Mouse (Mus musculus): ENCODE data around the gene Supt5.

Gene Supt5

DNA sequence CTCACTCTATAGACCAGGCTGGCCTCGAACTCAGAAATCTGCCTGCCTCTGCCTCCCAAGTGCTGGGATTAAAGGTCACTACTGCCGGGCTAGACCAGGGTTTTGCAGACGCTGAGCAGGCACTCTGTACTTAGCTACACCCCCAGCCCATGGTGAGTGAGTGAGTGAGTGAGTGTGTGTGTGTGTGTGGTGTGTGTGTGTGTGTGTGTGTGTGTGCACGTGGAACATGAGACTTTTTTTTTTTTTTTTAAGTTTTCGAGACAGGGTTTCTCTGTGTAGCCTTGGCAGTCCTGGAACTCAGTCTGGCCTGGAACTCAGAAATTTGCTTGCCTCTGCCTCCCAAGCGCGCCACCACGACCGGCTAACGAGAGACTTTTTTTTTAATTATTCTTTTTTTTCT is 36.1 kb upstream of the Supt5 start:
- DNase-seq = no peak

- DNase-seq = no peak
Measured at GRCm38 (mm10) chr7:28373891-28374495, 35.4 kb upstream of the Supt5 start.

GRCm38 (mm10) chr7:28373131-28373581 is 34.6 kb upstream of the Supt5 start:
- peak; percentile 85 for DNase-seq

DNA sequence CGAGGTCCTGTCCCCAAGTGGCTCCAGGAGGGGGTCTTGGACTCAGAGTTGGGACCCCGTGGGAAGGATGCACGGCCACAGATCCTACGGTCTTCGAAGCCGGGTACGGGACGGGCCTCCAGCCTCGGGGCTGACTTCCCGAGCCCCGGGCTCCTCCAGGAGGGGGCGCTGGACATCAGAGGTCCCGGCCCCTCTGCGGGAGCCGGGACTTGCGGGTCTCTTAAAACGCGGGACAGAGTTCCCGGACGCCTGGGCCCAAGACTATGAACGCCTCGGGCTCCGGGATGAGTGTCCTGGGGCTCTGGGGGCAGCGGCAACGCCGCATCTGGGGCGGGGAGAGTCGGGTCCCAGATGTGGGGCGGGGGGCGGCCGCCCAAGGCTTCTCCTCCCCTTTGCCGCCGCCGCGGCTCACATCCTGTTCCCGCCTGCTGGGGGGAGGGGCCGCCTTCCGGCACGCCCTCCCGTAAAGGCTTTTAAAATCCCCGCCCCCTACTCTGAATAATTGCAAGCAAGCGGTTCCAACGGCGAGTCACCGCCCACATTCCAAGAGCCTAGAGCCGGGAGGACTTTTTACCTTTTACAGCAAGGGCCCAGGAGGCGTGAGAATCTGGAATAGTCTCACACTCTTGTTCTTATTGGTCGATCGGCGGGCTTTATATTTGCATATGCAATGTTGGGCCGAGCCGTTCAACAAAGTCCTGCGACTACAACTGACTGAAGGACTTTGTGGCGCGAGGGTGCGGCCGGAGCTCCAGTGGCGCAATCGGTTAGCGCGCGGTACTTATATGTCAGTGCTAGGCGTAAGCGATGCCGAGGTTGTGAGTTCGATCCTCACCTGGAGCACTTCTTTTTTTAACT is 33.9 kb upstream of the Supt5 start, which contains the start of gene Plekhg2:
Gene Plekhg2 (minus strand): TSS at position 349 of the 858 bp plus-strand sequence.
- DNase-seq = peak; percentile 97

DNA sequence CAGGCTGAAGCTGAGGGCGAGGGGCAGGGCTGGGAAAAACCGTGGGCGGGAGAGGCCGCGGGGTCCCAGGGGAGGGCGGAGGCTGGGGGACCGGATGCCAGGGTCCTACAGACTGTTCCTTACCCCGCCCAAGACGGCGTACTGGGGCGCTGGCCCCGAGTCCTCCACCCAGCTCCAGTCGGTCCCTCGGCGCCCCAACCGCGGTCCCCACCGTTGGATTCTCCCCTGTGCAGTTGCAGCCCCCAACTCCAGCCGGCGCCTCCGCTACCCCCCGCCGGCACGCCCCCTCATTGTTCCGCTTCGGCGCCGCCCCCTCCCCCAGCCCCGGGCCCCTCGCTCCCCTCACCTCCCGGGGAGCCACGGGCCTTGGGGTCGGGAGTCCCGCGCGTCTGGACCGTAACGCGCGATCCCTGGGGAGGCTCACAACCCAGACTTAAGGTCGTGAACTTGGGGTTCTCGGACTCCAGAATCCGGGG is 33.0 kb upstream of the Supt5 start:
- no peak for DNase-seq

GRCm38 (mm10) chr7:28370977-28371513 is 32.5 kb upstream of the Supt5 start:
- DNase-seq = no peak

DNA sequence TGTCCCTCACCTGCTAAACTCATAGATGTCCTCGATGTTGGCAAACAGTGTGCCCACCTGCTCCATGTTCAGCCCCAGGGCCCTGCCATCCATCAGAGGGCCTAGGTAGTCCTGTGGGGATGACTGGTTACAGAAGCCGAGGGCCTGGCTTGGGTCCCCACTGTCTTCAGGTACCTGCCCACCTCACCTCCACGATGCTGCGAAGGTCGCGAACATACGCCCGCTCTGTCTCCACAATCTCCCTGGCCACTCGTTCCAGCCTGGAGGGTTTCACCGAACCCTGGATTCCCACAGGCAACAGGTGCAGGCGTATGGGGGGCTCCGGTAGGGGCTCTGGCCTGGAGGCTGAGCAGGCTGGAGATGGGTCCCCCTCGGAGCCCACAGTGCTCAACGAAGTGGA is 31.5 kb upstream of the Supt5 start:
- no peak for DNase-seq

GRCm38 (mm10) chr7:28368276-28368920 is 29.9 kb upstream of the Supt5 start:
- no peak for DNase-seq

DNA sequence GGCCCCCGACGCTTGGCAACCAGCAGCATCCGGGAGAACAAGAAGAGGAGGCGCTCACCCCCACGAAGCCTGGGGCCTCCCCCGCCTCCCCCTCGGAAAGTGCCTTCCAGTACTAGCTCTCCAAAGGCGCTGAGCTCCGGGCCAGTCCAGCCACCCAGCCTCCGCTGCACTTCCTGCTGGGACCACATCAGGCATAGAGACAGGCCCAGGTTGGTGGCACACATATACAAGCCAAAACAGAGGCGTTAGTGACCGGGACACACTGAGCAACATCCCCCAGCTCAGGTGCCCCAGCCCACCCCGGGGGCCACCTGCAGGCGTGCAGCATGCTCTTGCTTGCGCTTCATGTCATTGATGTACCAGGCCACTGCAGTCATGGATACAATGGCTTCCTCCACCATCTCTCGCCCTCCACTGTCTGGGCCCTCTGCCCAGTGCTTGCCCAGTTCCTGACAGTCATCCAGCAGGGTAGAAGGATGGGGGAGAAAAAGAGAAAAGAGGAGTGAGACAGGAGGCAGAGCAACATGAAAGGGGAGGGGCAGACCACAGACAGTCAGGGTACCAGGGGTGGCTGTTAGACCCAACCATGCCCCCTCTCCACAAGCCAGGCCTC is 29.2 kb upstream of the Supt5 start:
- DNase-seq = no peak

- no peak for DNase-seq
Measured at GRCm38 (mm10) chr7:28362441-28363060, 24.0 kb upstream of the Supt5 start.

DNA sequence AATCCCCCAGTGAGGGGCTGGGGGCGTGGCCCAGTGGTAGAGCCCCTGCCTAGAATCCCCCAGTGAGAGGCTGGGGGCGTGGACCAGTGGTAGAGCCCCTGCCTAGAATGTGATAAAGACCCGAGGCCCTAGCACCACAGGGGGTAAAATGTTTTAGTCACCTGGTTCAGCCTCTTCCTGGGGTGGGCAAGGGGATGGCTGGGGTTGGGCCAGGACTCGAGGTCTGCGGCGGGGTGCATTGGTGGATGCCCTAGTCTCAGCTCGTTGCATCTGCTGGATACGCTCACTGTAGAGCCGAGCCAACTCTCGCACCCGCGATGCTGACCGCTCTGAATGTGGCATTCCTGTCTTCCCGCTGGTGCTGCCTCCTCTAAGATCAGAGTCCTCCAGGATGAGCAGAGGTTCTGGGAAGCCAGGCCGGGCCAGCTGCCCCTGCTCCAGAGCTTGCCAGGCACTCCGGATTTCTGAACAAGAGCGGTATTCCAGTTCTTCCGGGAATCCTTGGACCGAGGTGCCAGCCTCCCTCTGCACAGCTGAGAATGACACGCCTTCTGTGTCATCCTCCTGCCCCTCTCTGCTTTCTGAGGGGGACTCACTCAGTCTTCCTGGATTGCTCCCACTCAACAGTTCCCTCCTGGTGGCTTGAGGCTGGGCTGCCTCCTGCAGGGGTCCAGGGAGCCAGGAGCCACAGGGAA is 23.2 kb upstream of the Supt5 start:
- DNase-seq = no peak

DNA sequence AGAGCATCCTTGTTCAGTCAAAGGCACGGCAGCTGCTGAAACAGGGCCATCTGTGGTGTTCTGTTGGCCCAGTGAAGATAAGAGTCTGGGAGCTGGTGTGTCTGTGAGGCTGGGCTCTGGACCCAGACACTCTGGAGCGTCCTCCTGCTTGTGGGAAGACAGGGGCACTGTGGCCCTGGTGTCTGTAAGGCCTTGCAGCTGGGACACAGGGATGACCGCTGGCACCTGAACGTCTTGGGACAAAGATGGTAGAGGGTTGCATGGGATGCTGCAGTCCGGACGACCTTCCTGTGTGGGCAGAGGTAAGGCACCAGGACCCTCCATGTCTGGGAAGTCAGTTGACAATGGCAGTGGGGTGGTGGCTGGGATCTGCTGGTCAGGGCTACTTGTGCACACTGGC is 21.7 kb upstream of the Supt5 start:
- no peak for DNase-seq

DNA sequence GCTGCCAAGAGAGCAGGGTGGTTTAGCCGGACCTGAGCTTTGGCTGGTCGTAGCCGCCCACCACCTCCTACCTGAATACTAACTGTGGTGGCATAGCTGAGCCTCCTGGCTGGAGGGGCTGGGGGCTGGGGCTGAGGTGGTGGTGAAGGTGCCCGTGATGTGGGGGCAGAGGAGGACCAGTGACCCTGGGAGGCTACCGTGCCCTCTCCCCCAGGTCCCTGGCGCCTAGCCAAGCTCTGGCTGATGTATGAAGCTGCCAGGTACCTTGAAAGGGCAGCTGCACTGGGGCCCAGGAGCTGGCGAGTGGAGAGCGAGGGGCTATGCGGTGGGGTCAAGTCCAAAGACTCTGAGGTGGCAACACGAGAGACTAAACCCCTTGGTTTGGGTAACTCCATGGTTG is 21.3 kb upstream of the Supt5 start:
- DNase-seq = no peak

DNA sequence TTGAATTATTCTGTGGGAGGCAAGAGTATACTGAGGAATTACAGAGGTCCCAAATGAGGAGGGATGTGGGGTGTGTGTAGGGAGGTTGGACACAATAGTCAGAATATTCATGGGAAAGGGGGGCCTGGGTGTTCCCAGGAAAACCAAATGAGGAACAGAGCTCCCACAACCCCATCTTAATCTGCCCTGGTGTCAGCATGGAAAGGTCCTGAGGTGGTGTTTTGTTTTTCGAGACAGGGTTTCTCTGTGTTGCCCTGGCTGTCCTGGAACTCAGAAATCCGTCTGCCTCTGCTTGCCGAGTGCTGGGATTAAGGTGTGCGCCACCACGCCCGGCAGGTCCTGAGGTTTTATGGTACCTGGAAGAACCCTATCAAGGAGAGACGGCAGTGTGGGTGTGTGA is 19.9 kb upstream of the Supt5 start:
- DNase-seq = no peak

DNA sequence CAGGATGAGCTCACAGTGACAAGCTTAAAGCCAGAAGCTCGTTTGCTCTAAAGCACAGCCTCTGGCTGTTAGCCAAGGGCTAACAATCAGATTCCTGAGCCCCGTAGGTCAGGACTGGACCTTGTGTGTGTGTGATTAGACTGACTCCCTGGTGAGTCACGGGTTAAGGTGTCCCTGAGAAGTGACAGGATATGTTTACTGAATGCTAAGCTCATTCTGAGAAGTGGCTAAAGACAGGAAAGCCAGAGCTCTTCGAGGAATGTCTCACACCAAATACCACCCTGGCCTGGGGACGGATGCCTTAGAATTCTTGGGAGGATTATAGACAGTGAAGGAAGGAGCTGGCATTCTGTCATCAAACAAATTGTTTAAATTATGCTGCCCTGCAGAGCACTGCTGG is 19.4 kb upstream of the Supt5 start:
- no peak for DNase-seq

DNA sequence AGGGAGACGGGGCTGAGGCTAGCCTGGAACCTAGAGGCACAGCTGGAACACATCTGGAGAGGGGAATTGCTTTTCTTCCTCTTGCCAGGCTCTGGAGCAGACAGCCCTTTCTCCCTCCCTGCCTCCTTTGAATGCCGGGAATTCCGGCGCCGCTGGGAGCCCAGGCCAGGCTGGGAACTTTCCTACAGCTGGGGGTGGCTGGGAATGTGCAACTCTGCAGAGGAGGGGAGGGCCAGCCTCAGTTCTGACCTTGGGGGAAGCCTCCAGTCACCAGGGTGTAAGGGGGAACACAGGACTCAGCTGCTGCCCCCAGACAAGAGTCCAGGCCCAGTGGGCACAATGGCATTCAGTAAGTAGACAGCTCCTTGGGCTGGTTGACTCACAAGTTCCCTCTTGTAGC is 18.4 kb upstream of the Supt5 start:
- no peak for DNase-seq

DNA sequence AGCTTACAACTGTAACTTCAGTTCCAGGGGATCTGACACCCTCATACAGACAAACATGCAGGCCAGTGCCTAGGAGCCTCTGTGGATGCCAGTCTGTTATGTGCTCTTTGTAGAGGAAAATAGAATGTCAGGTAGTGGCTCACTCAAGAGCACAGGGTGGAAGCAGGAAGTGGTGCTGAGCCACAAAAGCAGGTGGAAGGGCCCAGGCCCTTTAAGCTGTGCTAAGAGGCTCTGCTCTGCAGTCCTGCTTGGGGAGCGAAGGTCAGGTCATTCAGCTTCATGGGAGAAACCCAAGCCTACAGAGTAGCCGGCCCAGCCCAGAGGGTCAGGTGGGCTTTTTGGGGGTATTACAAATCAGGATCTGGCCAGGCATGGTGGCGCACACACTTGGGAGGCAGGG is 16.7 kb upstream of the Supt5 start:
- no peak for DNase-seq

DNA sequence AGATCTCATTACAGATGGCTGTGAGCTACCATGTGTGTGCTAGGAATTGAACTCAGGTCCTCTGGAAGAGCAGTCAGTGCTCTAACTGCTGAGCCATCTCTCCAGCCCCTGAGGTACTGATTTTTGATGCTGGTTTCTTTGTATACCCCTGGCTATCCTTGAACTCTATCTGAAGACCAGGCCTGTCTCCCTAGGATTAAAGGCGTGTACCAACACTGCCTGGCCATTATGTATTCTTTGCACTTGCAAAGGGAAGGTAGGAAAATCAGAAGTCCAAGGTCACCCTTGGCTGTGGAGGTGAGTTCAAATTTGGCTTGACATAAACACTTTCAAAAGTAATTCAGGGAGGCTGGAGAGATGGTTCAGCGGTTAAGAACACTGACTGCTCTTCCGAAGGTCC is 16.1 kb upstream of the Supt5 start:
- no peak for DNase-seq

GRCm38 (mm10) chr7:28354113-28354581 is 15.6 kb upstream of the Supt5 start:
- no peak for DNase-seq

- no peak for DNase-seq
Measured at GRCm38 (mm10) chr7:28353267-28353666, 14.7 kb upstream of the Supt5 start.

- DNase-seq = no peak
Measured at GRCm38 (mm10) chr7:28351676-28352191, 13.2 kb upstream of the Supt5 start.

Measured in layer of hippocampus, adult 9-11 months (tissue).